Mouse (Mus musculus): ENCODE data around the gene Ugt1a9. TPM values are rescaled to one million over a fixed set of nuclear protein-coding genes. Genes with fewer than 3 reads are reported as not detected.

Gene Ugt1a9
- polyA plus RNA-seq, 1 experiment from 2014 or later = not detected

DNA sequence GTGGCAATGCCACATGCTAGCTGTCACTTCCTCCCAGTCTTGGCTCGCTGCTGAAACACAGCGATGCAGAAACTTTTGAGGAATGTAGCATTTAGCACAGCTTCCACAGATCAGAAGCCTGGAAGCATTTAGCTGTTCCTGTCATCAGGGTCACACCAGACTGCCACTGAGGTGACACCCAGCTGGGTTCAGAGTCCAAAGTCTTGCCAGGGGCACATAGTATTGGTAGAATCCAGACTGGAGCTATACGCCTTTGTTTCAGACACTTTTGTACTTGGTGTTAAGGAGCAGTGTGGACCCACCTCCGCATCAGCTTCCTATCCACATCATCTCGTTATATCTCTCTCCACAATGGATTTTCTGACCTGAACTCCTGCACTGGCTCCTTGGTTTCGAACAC lies 182.9 kb downstream of the Ugt1a9 start:
- no peak overlapping the region for H3K27ac ChIP-seq (replicated peaks; ENCODE audit: low read depth, low read length)
- WGBS = 74% methylated on average over 6 of the region's 6 CpGs
- DNase-seq (ENCODE audit: low spot score) = no peak
- no peaks in the 10 kb centered on the region for H3K27me3 ChIP-seq (ENCODE audit: control insufficient read depth, insufficient read depth, low read length)
- no peak overlapping the region for H3K9ac ChIP-seq (ENCODE audit: low read length)
- H3K4me2 ChIP-seq (ENCODE audit: low read depth, severe bottlenecking) = no peak overlapping the region
- H3K9me3 ChIP-seq (ENCODE audit: control insufficient read depth, low read length) = peaks cover 90% of the 10 kb centered on the region
- no peak overlapping the region for H3K4me3 ChIP-seq (ENCODE audit: low read depth, low read length)
- no peaks in the 10 kb centered on the region for H3K36me3 ChIP-seq (ENCODE audit: control insufficient read depth, insufficient read depth, low read length)
- no peaks in the 10 kb centered on the region for H3K4me1 ChIP-seq (ENCODE audit: control insufficient read depth, insufficient read depth, low read length)
- ATAC-seq (ENCODE audit: insufficient number of reproducible peaks, low FRiP score, low TSS enrichment, low read depth) = no peak

DNA sequence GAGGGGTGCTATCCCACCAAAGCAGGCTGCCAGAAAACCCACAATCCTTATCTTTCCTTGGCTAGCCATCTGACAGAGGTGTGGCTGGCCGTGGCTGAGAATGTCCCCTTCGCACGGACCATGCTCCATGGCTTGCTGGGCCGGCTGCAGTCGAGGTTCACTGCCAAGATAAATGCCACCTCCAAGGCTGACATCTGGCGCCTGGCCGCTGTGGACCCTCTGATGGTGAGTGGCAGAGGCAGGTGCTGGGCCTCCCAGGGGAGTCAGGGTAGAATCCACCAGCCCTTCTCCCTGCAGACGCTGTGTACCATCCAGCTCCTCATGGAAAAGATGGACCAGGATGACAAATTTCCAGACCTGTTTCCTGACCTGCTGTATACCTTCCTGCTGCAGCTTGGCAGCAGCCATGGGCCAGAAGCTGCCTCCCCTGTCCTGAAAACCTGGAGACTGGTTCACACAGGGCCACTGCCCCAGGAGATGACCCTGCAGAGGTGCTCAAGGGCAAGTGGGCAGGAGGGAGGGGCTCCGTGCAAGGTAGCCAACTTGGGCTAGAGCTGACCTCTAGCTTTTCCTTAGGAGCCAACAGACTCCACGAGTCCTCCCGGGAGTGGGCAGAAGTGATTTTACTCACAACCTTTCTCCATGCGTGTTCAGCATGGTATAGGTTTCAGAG lies 184.3 kb downstream of the Ugt1a9 start:
- H3K4me1 ChIP-seq (ENCODE audit: control insufficient read depth, insufficient read depth, low read length) = no peaks in the 10 kb centered on the region
- no peak for DNase-seq (ENCODE audit: low spot score)
- H3K4me3 ChIP-seq (ENCODE audit: low read depth, low read length) = no peak overlapping the region
- no peaks in the 10 kb centered on the region for H3K36me3 ChIP-seq (ENCODE audit: control insufficient read depth, insufficient read depth, low read length)
- ATAC-seq (ENCODE audit: insufficient number of reproducible peaks, low FRiP score, low TSS enrichment, low read depth) = no peak
- peaks cover 85% of the 10 kb centered on the region for H3K9me3 ChIP-seq (ENCODE audit: control insufficient read depth, low read length)
- H3K27ac ChIP-seq (replicated peaks; ENCODE audit: low read depth, low read length) = no peak overlapping the region
- H3K4me2 ChIP-seq (ENCODE audit: low read depth, severe bottlenecking) = no peak overlapping the region
- H3K27me3 ChIP-seq (ENCODE audit: control insufficient read depth, insufficient read depth, low read length) = no peaks in the 10 kb centered on the region
- WGBS = 90% methylated on average over 12 of the region's 12 CpGs
- no peak overlapping the region for H3K9ac ChIP-seq (ENCODE audit: low read length)

DNA sequence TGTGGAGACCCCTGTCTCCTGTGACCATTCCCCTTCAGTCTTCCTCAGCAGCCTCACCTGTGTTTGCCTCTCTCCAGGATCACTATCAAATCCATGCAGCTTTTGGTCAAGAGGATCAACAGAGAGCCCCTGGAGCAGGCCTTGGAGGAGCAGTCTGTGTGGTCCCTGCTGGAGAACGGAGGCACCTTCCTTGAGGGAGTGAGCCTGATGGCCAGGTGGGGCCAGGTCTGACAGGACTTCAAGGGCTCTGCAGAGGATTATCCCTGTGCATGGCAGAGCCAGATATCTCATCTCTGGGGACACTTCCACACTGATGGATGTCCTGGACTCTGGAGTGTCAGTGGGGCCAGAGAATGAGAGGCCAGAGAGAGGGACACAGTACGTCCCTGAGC lies 184.9 kb downstream of the Ugt1a9 start:
- no peak for ATAC-seq (ENCODE audit: insufficient number of reproducible peaks, low FRiP score, low TSS enrichment, low read depth)

DNA sequence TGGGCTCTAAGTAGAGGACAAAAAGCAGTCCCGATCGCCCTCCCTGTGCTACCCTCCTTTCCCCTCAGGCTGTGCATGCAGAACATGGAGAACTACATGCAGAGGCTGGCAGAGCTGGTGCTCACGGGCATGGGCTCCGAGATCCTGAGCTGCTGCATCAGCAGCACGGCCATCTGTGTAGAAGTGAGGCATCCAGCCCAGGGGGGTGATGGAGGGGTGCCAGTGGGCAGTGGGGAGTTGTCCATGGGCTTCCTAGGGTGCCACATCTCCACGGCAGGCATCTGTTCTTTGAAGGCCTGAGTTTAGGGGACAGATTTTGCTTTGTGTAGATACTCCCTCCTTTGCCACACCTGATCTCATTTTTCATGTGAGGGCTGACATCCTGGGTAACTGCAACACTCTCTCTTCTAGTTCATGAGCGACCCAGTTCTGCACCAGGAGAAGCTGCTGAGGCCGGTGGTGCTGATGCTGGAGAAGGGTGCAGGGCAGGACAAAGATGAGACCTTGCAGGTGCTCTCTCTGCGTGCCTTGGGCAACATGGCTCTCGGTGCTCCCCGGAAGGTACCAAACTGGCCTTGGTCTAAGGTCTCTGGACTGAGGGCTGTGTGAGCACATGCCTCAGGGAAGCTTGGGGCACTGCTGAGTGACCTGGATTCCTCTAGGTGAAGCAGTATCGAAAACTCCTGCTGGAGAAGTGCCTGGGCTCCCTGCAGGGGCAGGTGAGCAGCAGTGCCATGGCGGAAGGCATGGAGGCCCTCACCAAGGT lies 185.6 kb downstream of the Ugt1a9 start:
- no peak for ATAC-seq (ENCODE audit: insufficient number of reproducible peaks, low FRiP score, low TSS enrichment, low read depth)
- peaks cover 79% of the 10 kb centered on the region for H3K9me3 ChIP-seq (ENCODE audit: control insufficient read depth, low read length)
- no peaks in the 10 kb centered on the region for H3K4me1 ChIP-seq (ENCODE audit: control insufficient read depth, insufficient read depth, low read length)
- H3K36me3 ChIP-seq (ENCODE audit: control insufficient read depth, insufficient read depth, low read length) = peaks cover 6% of the 10 kb centered on the region
- no peak overlapping the region for H3K4me2 ChIP-seq (ENCODE audit: low read depth, severe bottlenecking)
- H3K27ac ChIP-seq (replicated peaks; ENCODE audit: low read depth, low read length) = no peak overlapping the region
- no peak overlapping the region for H3K4me3 ChIP-seq (ENCODE audit: low read depth, low read length)
- no peak overlapping the region for H3K9ac ChIP-seq (ENCODE audit: low read length)
- DNase-seq (ENCODE audit: low spot score) = no peak
- no peaks in the 10 kb centered on the region for H3K27me3 ChIP-seq (ENCODE audit: control insufficient read depth, insufficient read depth, low read length)
- WGBS = 81% methylated on average over 13 of the region's 13 CpGs

More for the DNA sequence above, 184.9 kb downstream of the Ugt1a9 start:
- no peak for DNase-seq (ENCODE audit: low spot score)
- H3K4me2 ChIP-seq (ENCODE audit: low read depth, severe bottlenecking) = no peak overlapping the region
- no peak overlapping the region for H3K9ac ChIP-seq (ENCODE audit: low read length)
- no peaks in the 10 kb centered on the region for H3K27me3 ChIP-seq (ENCODE audit: control insufficient read depth, insufficient read depth, low read length)
- H3K9me3 ChIP-seq (ENCODE audit: control insufficient read depth, low read length) = peaks cover 84% of the 10 kb centered on the region
- H3K4me1 ChIP-seq (ENCODE audit: control insufficient read depth, insufficient read depth, low read length) = no peaks in the 10 kb centered on the region
- H3K27ac ChIP-seq (replicated peaks; ENCODE audit: low read depth, low read length) = no peak overlapping the region
- 55% methylated on average over 2 of the region's 2 CpGs for WGBS
- no peak overlapping the region for H3K4me3 ChIP-seq (ENCODE audit: low read depth, low read length)
- peaks cover 3% of the 10 kb centered on the region for H3K36me3 ChIP-seq (ENCODE audit: control insufficient read depth, insufficient read depth, low read length)

DNA sequence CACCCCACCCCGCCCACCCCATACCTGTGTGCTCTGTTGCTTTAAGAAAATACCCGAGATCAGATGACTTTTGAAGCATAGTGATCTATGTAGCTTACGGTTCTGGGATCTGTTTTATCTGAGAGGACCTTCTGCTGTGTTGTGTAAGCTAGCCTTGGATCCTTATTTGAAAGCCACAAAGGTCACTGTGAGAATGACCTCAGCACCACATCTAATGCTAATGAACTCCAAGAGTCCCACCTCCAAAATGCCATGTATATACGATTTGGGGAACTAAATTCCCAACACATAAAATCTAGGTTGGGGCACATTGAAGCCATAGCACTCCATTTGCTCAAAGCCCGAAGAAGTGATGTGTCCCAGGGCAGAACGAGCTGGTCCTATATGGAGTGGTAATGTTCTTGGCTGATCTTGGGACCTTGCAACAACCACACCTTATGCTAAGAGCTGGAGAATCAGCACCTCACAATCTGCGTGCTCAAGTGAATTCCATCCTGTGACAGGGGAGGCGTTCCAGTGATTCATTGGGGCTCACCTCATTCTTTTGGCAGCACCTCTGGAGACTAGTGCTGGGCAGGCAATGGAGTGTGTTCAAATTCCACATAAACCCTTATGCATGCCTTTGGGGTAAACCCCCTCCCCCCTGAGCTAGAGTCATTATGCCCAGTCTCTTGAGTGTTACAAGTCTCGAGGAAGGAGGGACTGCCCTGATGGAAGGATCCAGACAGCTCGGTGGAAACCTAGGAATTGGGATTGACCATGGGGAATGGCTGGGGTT lies 186.5 kb downstream of the Ugt1a9 start:
- Histone ChIP-seq H3K4me2 (ENCODE audit: low read depth, severe bottlenecking) (no peak overlapping the region), H3K9ac (ENCODE audit: low read length) (no peak overlapping the region), H3K36me3 (ENCODE audit: control insufficient read depth, insufficient read depth, low read length) (peaks cover 12% of the 10 kb centered on the region), H3K9me3 (ENCODE audit: control insufficient read depth, low read length) (peaks cover 78% of the 10 kb centered on the region), H3K4me3 (ENCODE audit: low read depth, low read length) (no peak overlapping the region), H3K27me3 (ENCODE audit: control insufficient read depth, insufficient read depth, low read length) (no peaks in the 10 kb centered on the region), H3K27ac (replicated peaks; ENCODE audit: low read depth, low read length) (no peak overlapping the region), H3K4me1 (ENCODE audit: control insufficient read depth, insufficient read depth, low read length) (no peaks in the 10 kb centered on the region)
- WGBS = 78% methylated on average over 10 of the region's 10 CpGs
- ATAC-seq (ENCODE audit: insufficient number of reproducible peaks, low FRiP score, low TSS enrichment, low read depth) (no peak), DNase-seq (ENCODE audit: low spot score) (no peak)

DNA sequence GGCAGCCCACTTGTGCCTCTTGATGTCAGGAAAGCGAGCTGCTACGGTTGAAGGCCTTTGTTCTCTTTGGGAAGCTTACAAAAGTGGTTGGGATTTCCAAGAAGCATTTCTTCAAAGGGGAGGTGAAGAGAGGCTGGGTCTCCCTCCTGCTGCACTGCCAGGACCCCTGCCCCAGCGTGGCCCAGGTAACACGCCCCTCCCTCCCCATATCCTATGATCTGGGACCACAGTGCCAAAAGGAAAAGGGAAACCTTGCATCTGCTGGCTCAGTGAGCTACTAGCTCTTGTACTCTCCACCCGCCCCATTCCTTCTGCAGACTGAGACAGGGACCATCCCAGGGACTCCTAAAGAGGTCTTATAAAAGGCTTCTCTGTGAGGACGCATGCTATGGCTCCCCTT lies 187.1 kb downstream of the Ugt1a9 start:
- no peaks in the 10 kb centered on the region for H3K4me1 ChIP-seq (ENCODE audit: control insufficient read depth, insufficient read depth, low read length)
- no peak overlapping the region for H3K4me2 ChIP-seq (ENCODE audit: low read depth, severe bottlenecking)
- no peaks in the 10 kb centered on the region for H3K27me3 ChIP-seq (ENCODE audit: control insufficient read depth, insufficient read depth, low read length)
- peaks cover 18% of the 10 kb centered on the region for H3K36me3 ChIP-seq (ENCODE audit: control insufficient read depth, insufficient read depth, low read length)
- H3K9ac ChIP-seq (ENCODE audit: low read length) = no peak overlapping the region
- DNase-seq (ENCODE audit: low spot score) (no peak), ATAC-seq (ENCODE audit: insufficient number of reproducible peaks, low FRiP score, low TSS enrichment, low read depth) (no peak)
- WGBS = 82% methylated on average over 6 of the region's 6 CpGs
- no peak overlapping the region for H3K27ac ChIP-seq (replicated peaks; ENCODE audit: low read depth, low read length)
- peaks cover 77% of the 10 kb centered on the region for H3K9me3 ChIP-seq (ENCODE audit: control insufficient read depth, low read length)
- no peak overlapping the region for H3K4me3 ChIP-seq (ENCODE audit: low read depth, low read length)

DNA sequence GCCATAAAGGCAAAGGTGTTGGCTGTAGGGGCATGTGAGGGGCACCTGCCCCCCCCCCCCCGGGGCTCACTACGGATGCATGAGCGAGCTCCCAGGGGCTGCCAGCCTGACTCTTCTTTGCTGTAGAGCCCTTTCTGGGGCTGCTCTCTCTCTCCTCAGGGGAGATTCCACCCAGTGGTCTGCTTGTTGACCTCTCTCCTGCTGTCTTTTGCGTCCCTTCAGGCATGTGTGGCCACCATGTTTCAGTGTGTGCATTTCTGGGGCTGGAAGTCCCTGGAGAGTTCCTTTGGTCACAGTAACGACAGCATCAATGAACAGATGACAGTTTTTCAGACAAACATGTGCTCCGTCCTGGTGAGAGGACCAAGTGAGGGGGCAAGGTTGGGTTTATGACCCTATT lies 187.8 kb downstream of the Ugt1a9 start:
- ATAC-seq (ENCODE audit: insufficient number of reproducible peaks, low FRiP score, low TSS enrichment, low read depth) (no peak), DNase-seq (ENCODE audit: low spot score) (no peak)
- WGBS = 70% methylated on average over 6 of the region's 6 CpGs
- Histone ChIP-seq H3K36me3 (ENCODE audit: control insufficient read depth, insufficient read depth, low read length) (peaks cover 25% of the 10 kb centered on the region), H3K4me1 (ENCODE audit: control insufficient read depth, insufficient read depth, low read length) (no peaks in the 10 kb centered on the region), H3K4me2 (ENCODE audit: low read depth, severe bottlenecking) (no peak overlapping the region), H3K9ac (ENCODE audit: low read length) (no peak overlapping the region), H3K27me3 (ENCODE audit: control insufficient read depth, insufficient read depth, low read length) (no peaks in the 10 kb centered on the region), H3K27ac (replicated peaks; ENCODE audit: low read depth, low read length) (no peak overlapping the region), H3K4me3 (ENCODE audit: low read depth, low read length) (no peak overlapping the region), H3K9me3 (ENCODE audit: control insufficient read depth, low read length) (peaks cover 77% of the 10 kb centered on the region)

DNA sequence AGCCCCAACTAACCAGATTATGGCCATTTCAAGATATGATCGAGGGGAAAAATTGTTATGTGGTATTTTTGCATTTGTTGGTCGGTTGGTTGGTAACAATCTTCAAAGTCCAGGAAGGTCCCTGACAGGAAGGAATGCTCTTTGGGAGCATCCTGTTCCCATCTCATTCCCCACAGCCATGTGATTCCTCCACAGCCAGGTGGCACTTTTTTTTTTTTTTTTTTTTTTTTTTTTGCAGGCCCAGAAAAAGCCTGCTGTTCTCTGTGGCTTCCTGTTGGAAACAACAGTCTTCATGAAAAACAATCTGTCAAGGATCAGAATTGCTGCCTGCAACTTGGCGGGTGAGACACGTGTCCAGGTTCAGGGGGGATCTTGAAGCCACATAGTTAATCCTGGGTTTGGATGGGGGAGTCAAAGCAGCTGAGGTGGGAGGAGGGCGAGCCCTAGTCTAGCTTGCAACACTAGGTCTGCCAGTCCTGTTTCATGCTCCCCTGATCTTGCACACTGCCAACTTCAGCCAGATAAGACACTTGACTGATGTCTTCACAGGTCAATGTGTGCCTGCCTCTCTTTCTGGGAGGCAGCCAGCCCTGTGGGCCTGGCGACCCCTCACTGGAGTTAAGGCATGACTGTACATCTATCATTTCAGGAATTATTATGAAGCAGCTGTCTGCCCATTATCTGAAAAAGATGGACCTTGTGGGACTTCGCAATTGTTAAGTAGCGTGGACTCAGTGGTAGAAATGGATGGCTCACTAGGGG lies 188.5 kb downstream of the Ugt1a9 start:
- no peaks in the 10 kb centered on the region for H3K27me3 ChIP-seq (ENCODE audit: control insufficient read depth, insufficient read depth, low read length)
- no peak overlapping the region for H3K9ac ChIP-seq (ENCODE audit: low read length)
- no peak overlapping the region for H3K4me2 ChIP-seq (ENCODE audit: low read depth, severe bottlenecking)
- no peak for DNase-seq (ENCODE audit: low spot score)
- peaks cover 70% of the 10 kb centered on the region for H3K9me3 ChIP-seq (ENCODE audit: control insufficient read depth, low read length)
- H3K36me3 ChIP-seq (ENCODE audit: control insufficient read depth, insufficient read depth, low read length) = peaks cover 32% of the 10 kb centered on the region
- no peak overlapping the region for H3K4me3 ChIP-seq (ENCODE audit: low read depth, low read length)
- no peak for ATAC-seq (ENCODE audit: insufficient number of reproducible peaks, low FRiP score, low TSS enrichment, low read depth)
- 78% methylated on average over 8 of the region's 8 CpGs for WGBS
- no peak overlapping the region for H3K27ac ChIP-seq (replicated peaks; ENCODE audit: low read depth, low read length)
- no peaks in the 10 kb centered on the region for H3K4me1 ChIP-seq (ENCODE audit: control insufficient read depth, insufficient read depth, low read length)

Data from limb, embryonic 11.5 days (tissue).